Mouse (Mus musculus): ENCODE measurements at regions not wholly inside any gene's neighbourhood (a gene's known extent, or its start where the extent isn't known, plus 50 kb on each side); places are given as distances from the start of the nearest gene placed in this dataset.
"Not testable (repeated sequence)": the region's sequence is repeated elsewhere in the genome, so short reads cannot be mapped to it uniquely, and the experiment has no call there.

DNA sequence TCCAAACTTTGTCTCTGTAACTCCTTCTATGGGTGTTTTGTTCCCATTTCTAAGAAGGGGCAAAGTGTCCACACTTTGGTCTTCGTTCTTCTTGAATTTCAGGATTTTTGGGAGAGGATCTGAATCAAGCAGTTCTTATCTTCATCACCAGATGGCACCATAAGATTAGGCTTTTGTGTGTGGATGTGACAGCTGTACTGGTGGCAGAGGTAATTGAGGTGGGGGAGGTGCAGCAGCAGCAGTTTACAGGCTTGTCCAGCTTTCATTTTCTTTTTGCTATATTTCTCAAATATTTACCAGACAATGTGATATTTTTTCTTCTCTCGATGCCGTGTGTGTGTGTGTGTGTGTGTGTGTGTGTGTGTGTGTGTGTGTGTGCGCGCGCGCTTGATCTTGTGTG lies 89.4 kb upstream of the Shcbp1 start:
- not testable (repeated sequence) for TF ChIP-seq CTCF (IDR thresholded peaks at IDR 0.05; ENCODE audit: low read depth, low read length); GATA1 (IDR thresholded peaks at IDR 0.05; ENCODE audit: borderline replicate concordance, low read length); TAL1 (conservative IDR thresholded peaks at IDR 0.05; ENCODE audit: low read depth, low read length)
